Comparison of ENCODE assay signal across 8 mouse cellular contexts in the genomic region with DNA sequence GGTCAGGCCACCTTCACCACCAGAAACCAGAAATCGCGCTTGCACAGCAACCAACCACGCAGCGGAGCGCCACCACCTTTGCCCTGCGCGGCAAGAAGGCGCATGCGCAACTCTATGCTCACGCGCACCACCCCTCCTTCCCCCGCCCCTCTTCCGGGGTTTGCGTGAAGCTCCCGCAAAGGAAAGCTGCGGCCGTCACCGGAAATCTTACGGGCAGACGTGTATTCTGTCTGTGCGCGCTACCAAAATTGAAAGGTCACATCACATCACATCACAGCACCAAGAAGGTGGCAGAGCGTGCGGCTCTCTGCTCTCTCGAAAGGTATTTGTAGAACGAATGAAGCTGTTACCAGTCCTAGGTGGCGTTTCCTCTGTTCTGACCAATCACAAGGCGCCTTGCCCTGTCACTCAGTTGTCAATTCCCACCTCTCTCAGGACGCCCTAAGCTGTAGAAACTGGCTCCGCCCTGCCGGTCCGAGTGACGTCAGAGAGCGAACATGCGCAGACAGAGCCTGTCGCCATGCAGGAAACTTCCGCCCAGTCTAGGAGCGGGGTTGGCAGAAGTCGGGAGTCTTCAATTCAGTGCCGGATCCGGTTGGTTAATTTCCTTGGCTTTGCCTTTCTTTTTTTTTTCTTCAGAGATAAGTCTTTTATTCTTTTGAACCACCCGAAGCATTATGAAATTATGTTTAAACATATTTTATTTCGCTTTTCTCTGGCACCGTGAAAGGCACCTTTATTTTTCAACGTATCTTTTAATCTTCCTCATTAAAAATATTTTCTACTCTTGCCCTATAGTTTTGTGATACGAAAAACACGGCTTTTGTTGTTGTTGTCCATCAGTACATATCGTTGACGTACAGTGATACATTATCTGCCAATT. TPM values are rescaled to one million over a fixed set of nuclear protein-coding genes. Genes with fewer than 3 reads are reported as not detected.
DNase-seq lines count a peak whose midpoint lies in the region; ATAC-seq and TF ChIP-seq lines count a peak whose summit lies in the region.

Slx4ip (plus strand) TSS at position 151 of the 883 bp plus-strand sequence.
AL731706.1 (minus strand) TSS at position 322 of the 883 bp plus-strand sequence.
Mkks (minus strand) TSS at position 322 of the 883 bp plus-strand sequence.

- H3K36me3 ChIP-seq in megakaryocyte, embryonic 14.5 days (replicated peaks; ENCODE audit: low read length) = peaks cover 2% of the 10 kb centered on the region

- peak within 1 kb of the TSS; percentile 55 for H3K4me3 ChIP-seq in cortical plate, adult 2 months (ENCODE audit: insufficient read depth, low read length)
- peak within 1 kb of the TSS; percentile 98 for H3K4me3 ChIP-seq in megakaryocyte, embryonic 14.5 days (replicated peaks)

- no peaks in the 10 kb centered on the region; the same call in 1 of the 2 replicates for H3K4me1 ChIP-seq in cortical plate, adult 2 months (ENCODE audit: control insufficient read depth, insufficient read depth, low read length)
- H3K4me1 ChIP-seq in megakaryocyte, embryonic 14.5 days = peaks cover 38% of the 10 kb centered on the region

- no peaks in the 10 kb centered on the region for H3K27me3 ChIP-seq in megakaryocyte, embryonic 14.5 days (replicated peaks)

- DNase-seq in gastrocnemius, adult 8-10 months (ENCODE audit: low spot score in 2 of 2) = peak; percentile 98 to 99
- DNase-seq in hindlimb bud, embryonic 11.5 days (ENCODE audit: extremely low spot score, low read depth, low spot score) = peak; percentile 99
- DNase-seq in left cerebral cortex, adult 8-10 months (ENCODE audit: low spot score in 2 of 2) = peak; percentile 98 to 99
- DNase-seq in right cerebral cortex, postnatal 10 days (ENCODE audit: low spot score in 2 of 2) = peak; percentile 100
- DNase-seq in urinary bladder, postnatal 25 days (ENCODE audit: low spot score) = peak; percentile 96

- H3K27ac ChIP-seq in cortical plate, adult 2 months (ENCODE audit: insufficient read depth, low read length) = peak within 1 kb of the TSS; percentile 79

- TF ChIP-seq CTCF in cortical plate, adult 2 months (IDR thresholded peaks at IDR 0.05; ENCODE audit: extremely low read depth, insufficient read depth, low read length) = no peak

- no peaks in the 10 kb centered on the region for H3K9me3 ChIP-seq in megakaryocyte, embryonic 14.5 days

- peak; percentile 89 for TF ChIP-seq POLR2A in cortical plate, adult 2 months (IDR thresholded peaks at IDR 0.05; ENCODE audit: extremely low read depth, insufficient read depth, low read length)

- ATAC-seq in activated CD4-positive, CD25-positive, alpha-beta regulatory T cell, adult 4 months = peak; percentile 84

RNA-seq across cellular contexts. Expression of gene Slx4ip, which starts in this region (rescaled TPM):
- 1 to 10 TPM; 4.4 to 5.0 TPM for polyA plus RNA-seq in activated CD4-positive, CD25-positive, alpha-beta regulatory T cell, adult 4 months (2017; shearing (Covaris generic))
- polyA plus RNA-seq in cortical plate, adult 2 months (2012; rRNA removed) = 3.5 and 4.0 TPM in 2 replicates
- 1 to 10 TPM; 2.5 to 3.8 (median 3.1) TPM for total RNA-seq in gastrocnemius, adult 8-10 months (2022)
- 1 to 10 TPM; 6.6 to 7.2 (median 6.7) TPM for total RNA-seq in left cerebral cortex, adult 8-10 months (2022)
- 0.11 TPM in 1 of 2 replicates, not detected in the other for polyA plus RNA-seq in megakaryocyte, embryonic 14.5 days (2012; ENCODE audit: insufficient read depth, low replicate concordance)

RNA-seq across cellular contexts. Expression of gene AL731706.1, which starts in this region (rescaled TPM):
- polyA plus RNA-seq in activated CD4-positive, CD25-positive, alpha-beta regulatory T cell, adult 4 months (2017; shearing (Covaris generic)) = 10 to 100 TPM; 13.5 to 15.4 TPM
- polyA plus RNA-seq in cortical plate, adult 2 months (2012; rRNA removed) = 33.2 and 37.6 TPM in 2 replicates
- 10 to 100 TPM; 17.5 to 32.7 (median 25.3) TPM for total RNA-seq in gastrocnemius, adult 8-10 months (2022)
- 10 to 100 TPM in 3 of 4 experiments, 1 to 10 TPM in 1; 9.1 to 23.4 (median 17.7) TPM for total RNA-seq in left cerebral cortex, adult 8-10 months (2022)
- polyA plus RNA-seq in megakaryocyte, embryonic 14.5 days (2012; ENCODE audit: insufficient read depth, low replicate concordance) = 1.8 TPM in 1 of 2 replicates, not detected in the other

RNA-seq across cellular contexts. Expression of gene Mkks, which starts in this region (rescaled TPM):
- 10 to 100 TPM; 16.7 to 19.8 TPM for polyA plus RNA-seq in activated CD4-positive, CD25-positive, alpha-beta regulatory T cell, adult 4 months (2017; shearing (Covaris generic))
- polyA plus RNA-seq in cortical plate, adult 2 months (2012; rRNA removed) = 11.9 and 12.3 TPM in 2 replicates
- 10 to 100 TPM; 23.0 to 47.3 (median 34.3) TPM for total RNA-seq in gastrocnemius, adult 8-10 months (2022)
- 10 to 100 TPM; 23.2 to 39.3 (median 28.1) TPM for total RNA-seq in left cerebral cortex, adult 8-10 months (2022)
- polyA plus RNA-seq in megakaryocyte, embryonic 14.5 days (2012; ENCODE audit: insufficient read depth, low replicate concordance) = not detected in 2 replicates

Comparison
In these comparisons a context has a peak if more than half of its experiments do, and no peak if none do; other contexts are left out.
1. Peak in every context shown above with its lines: DNase-seq, ATAC-seq, H3K4me3 ChIP-seq and H3K27ac ChIP-seq.
2. RNA of gene Mkks (polyA plus RNA-seq): 16.7 to 19.8 TPM in activated CD4-positive, CD25-positive, alpha-beta regulatory T cell, adult 4 months and 11.9 to 12.3 TPM in cortical plate, adult 2 months; not detected in megakaryocyte, embryonic 14.5 days; every median in the first group is over 10 times any median in the second.